Mouse (Mus musculus) ES-E14 (cell line): ENCODE data around the gene Oas1g.

Source experiments
- CHD2 ChIP-seq: IDR thresholded peaks from 2 replicates; pipeline ENCODE4 v1.6.1; 2014; ENCODE audit warnings: mild to moderate bottlenecking, low read depth, low read length, inconsistent platforms
- ZC3H11A ChIP-seq: IDR thresholded peaks from 2 replicates; pipeline ENCODE4 v1.6.1; 2012; ENCODE audit warnings: low read depth, mild to moderate bottlenecking, inconsistent platforms, low read length, borderline replicate concordance

GRCm38 (mm10) chr5:120890991-120891390 is 3.6 kb upstream of the Oas1g start:
- no peak for TF ChIP-seq CHD2
- TF ChIP-seq ZC3H11A, result no peak
